Mouse (Mus musculus): ENCODE results near the gene St3gal6. TPM values are rescaled to one million over a fixed set of nuclear protein-coding genes. Genes with fewer than 3 reads are reported as not detected.

The St3gal6 gene
- total RNA-seq, 2 experiments from 2014 or later, result 39.9 to 40.1 TPM

DNA sequence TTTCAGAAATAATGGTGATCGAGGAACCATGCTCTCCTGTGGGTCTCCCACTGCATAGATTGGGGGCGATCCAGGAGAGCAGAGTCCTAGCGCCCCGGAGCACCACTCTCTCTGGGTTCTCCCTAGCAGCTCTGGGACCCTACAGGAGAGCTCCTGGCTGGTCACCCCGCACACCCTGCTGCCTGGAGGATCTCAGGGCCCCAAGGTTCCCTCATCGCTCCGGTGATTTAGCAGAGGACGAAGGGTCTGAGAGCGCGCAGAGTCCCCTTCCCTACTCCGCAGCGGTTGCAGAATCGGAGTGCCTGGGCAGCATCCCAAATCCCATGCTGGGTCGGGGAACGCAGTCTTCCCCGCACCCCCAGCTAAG is 1.4 kb downstream of the St3gal6 start:
- ATAC-seq (replicated peaks; ENCODE audit: low FRiP score, low TSS enrichment, poor library complexity, severe bottlenecking), result peak; percentile 32

GRCm38 (mm10) chr16:58521900-58522299 is 2.1 kb downstream of the St3gal6 start:
- ATAC-seq (replicated peaks; ENCODE audit: low FRiP score, low TSS enrichment, poor library complexity, severe bottlenecking), result no peak

DNA sequence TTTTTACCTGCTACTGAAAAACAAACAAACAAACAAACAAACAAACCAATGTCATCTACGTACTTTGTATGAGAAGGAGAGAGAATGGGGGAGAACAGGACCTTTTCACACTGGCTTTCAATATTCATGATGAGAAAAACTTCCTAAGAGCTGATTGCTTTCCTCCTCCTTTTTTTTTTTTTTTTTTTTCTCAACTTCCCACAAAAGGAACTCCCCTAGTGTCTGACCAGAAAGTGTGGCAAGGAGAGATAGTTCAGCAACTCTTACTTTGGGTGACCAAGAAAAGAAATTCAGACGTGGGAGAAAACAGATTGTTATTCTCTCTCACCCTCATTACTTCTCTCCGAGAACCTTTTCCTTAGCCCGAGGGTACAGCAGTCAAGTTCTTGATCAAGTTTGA is 2.9 kb downstream of the St3gal6 start:
- ATAC-seq (replicated peaks; ENCODE audit: low FRiP score, low TSS enrichment, poor library complexity, severe bottlenecking), result no peak

- no peak for ATAC-seq (replicated peaks; ENCODE audit: low FRiP score, low TSS enrichment, poor library complexity, severe bottlenecking)
Observed at GRCm38 (mm10) chr16:58520457-58520856, 3.6 kb downstream of the St3gal6 start.

DNA sequence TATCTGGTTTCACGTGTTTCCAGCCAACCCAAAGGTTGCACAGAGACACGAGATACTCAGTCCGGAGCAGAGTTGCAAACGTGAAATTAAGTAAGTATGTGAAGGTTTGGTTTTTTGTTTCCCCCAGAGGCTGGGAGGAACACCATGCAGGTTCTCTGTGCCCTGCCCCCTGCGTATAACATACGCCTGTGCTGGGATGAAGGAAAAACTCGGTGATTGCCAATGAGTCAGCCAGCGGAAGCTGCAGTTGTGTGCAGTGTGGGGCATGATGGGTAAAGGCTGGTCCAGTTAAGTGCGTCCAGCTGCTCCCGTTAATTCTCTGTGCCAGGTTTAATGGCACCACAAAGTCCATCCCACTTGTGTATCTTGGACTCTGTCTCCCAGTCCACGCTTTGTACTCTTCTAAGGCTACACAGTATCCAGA is 4.4 kb downstream of the St3gal6 start:
- ATAC-seq (replicated peaks; ENCODE audit: low FRiP score, low TSS enrichment, poor library complexity, severe bottlenecking), result no peak

DNA sequence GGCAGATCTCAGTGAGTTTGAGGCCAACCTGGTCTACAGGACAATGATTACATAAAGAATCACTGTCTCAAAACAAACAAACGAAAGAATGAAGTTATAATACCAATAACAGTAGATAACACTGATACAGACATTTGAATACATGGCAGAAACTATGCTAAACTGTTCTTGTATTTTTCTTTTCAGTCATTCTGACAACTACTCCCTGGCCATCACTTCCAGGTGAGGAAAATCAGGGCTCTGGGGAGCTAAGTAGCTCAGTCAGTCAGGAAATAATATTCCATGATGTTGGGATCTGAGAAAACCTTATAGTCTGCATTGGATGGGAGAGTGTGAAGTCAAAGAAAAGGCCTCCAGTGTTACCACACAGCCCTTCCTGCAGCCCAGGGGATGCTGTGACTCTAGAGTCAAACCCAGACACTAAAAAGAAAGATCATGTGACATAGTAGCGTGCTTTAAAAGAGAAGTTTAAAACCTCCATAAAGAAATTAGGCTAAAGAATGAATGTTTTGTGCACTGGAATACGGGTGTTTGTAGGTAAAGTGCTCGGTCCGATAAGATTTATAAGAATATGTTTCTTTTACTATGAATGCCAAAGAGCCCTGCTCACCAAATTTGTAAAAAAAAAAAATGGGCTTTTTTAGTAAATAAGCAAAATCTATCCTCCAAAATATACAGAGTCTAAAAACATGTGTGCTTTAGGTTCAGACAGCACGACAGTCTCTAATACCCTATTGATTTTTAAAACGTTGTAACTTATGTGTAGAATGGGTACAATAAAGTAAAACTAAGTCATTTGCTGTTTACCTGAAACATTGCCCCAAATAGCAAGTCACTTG is 6.9 kb downstream of the St3gal6 start:
- no peak for ATAC-seq (replicated peaks; ENCODE audit: low FRiP score, low TSS enrichment, poor library complexity, severe bottlenecking)

- no peak for ATAC-seq (replicated peaks; ENCODE audit: low FRiP score, low TSS enrichment, poor library complexity, severe bottlenecking)
Observed at GRCm38 (mm10) chr16:58516161-58516560, 7.9 kb downstream of the St3gal6 start.

- ATAC-seq (replicated peaks; ENCODE audit: low FRiP score, low TSS enrichment, poor library complexity, severe bottlenecking), result peak; percentile 96
Observed at GRCm38 (mm10) chr16:58514565-58514964, 9.5 kb downstream of the St3gal6 start.

DNA sequence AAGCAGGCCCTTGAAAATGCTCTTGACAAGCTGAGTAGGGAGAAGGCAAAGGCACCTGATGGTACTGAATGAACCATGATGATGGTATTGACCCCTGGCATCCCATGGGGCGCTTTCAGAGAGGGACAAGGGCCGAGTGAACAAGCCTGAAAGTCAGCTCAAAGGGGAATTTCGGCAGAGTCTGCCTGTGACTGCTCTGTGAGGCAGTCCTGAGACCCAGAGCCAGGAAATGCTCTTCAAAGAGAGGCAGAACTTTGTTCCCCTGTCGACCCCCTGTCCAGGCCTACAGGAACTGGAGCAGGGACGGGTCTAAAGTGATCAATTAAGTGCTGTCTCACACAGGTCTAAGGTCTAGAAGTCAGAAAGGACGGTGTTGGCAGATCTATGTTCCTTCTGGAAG is 10.3 kb downstream of the St3gal6 start:
- ATAC-seq (replicated peaks; ENCODE audit: low FRiP score, low TSS enrichment, poor library complexity, severe bottlenecking), result no peak

DNA sequence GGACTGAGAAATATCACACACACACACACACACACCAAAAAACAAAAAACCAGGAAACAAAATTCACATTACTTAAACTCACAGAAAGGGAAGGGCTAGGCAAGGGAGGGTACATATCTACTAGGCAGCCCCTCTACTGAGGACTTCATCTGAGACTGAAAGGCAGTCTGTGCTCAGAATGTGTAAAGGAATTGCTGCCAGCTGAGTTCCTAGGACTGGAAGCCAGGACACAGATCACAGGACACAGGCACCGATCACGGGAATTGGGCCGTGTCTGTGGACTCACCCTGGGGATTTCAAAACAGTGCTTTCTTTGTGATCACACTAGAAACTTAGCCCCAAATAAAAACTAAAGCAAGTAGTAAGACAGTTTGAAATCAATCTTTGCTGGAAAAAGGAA is 11.2 kb downstream of the St3gal6 start:
- no peak for ATAC-seq (replicated peaks; ENCODE audit: low FRiP score, low TSS enrichment, poor library complexity, severe bottlenecking)

DNA sequence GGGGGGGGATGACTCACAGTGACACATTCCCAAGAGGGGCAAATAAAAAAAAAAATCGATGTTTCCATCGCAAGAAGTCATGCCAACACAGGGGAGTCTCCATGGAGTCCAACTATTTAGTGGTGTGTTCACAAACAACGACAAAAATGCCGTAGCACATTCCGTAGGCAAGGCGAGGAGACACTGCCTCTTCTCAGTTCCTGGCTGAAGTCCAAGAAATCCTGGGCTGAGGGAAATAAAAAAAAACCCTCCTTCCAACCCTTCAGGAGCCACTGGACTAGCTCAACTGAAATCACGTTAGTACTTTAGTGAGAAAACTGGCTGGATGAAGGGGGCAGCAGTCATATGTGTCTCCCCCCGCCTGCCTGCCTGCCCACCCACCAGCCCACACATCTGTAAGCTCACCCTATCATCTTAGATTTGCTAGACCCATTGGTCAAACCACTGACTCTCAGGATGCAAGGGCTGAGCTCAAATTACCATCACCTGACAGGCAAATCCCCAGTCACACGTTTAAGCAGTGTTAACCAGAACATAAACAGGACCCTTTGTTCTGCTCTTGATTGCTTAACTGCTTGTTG is 11.8 kb downstream of the St3gal6 start:
- ATAC-seq (replicated peaks; ENCODE audit: low FRiP score, low TSS enrichment, poor library complexity, severe bottlenecking), result no peak

- no peak for ATAC-seq (replicated peaks; ENCODE audit: low FRiP score, low TSS enrichment, poor library complexity, severe bottlenecking)
Observed at GRCm38 (mm10) chr16:58504945-58505344, 19.1 kb downstream of the St3gal6 start.

- no peak for ATAC-seq (replicated peaks; ENCODE audit: low FRiP score, low TSS enrichment, poor library complexity, severe bottlenecking)
Observed at GRCm38 (mm10) chr16:58502566-58502965, 21.5 kb downstream of the St3gal6 start.

- peak; percentile 51 for ATAC-seq (replicated peaks; ENCODE audit: low FRiP score, low TSS enrichment, poor library complexity, severe bottlenecking)
Observed at GRCm38 (mm10) chr16:58501760-58502301, 22.2 kb downstream of the St3gal6 start.

DNA sequence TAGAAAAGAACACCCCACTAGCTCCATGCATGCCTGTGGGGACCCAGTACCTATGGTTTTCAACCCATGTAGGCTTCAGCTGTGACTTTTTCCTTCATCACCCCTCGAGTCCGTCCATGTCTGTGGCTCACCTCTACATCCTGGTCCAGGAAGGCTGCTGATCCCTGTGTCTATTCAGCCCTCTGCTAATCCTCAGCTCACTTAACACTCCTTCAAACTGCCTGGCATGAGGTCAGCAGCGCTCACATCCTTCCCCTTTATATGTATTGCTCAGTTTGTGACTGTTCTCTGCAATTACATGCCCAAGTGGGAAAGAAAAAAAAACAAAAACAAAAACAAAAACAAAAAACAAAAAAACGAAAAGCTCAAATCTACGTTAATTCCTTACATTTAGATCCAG is 24.4 kb downstream of the St3gal6 start:
- ATAC-seq (replicated peaks; ENCODE audit: low FRiP score, low TSS enrichment, poor library complexity, severe bottlenecking), result no peak

DNA sequence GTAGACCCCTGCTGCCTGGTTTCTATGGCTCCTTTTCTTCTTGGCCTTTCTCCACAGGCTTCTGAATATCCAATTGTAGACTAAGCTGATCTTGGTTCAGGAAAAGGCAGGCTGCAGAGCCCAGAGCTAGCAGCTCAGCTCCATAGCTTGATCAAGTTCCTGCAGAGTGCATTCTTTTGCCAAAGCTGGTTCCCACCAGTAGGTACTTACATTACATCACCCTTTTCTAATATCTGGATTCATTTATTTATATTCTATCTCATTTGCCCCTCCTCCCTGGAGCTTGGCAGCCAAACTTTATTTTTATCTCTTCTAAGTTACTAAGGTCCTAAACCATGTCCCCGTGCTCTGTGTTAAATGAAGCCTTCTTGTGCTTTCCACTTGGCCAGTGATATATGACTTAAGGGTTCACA is 24.9 kb downstream of the St3gal6 start:
- peak; percentile 20 for ATAC-seq (replicated peaks; ENCODE audit: low FRiP score, low TSS enrichment, poor library complexity, severe bottlenecking)

- ATAC-seq (replicated peaks; ENCODE audit: low FRiP score, low TSS enrichment, poor library complexity, severe bottlenecking), result peak; percentile 87
Observed at GRCm38 (mm10) chr16:58497886-58498713, 25.9 kb downstream of the St3gal6 start.

- ATAC-seq (replicated peaks; ENCODE audit: low FRiP score, low TSS enrichment, poor library complexity, severe bottlenecking), result no peak
Observed at GRCm38 (mm10) chr16:58496791-58497190, 27.3 kb downstream of the St3gal6 start.

DNA sequence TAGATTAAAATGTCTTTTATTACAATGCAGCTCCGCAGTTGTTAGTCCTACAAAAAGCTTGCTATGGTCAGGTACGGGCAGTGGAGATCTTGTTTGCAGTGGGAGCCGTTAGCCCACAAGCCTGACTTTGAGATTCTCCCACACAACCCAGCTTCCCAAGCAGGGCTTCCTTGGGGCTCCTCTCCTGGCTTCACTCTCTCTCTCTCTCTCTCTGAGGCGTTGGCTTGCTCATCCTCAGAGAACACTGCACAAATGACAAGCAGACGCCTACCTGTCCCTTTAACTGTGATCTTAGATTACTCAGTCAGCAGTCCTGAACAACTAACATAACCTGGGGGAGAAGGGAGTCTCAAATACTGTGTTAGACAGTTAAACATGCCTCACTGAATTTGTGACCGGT is 36.2 kb downstream of the St3gal6 start:
- ATAC-seq (replicated peaks; ENCODE audit: low FRiP score, low TSS enrichment, poor library complexity, severe bottlenecking), result no peak

GRCm38 (mm10) chr16:58482296-58482695 is 41.7 kb downstream of the St3gal6 start:
- ATAC-seq (replicated peaks; ENCODE audit: low FRiP score, low TSS enrichment, poor library complexity, severe bottlenecking), result no peak
